Mouse (Mus musculus): ENCODE results near the gene Eml6.
"Not testable (repeated sequence)": the region's sequence is repeated elsewhere in the genome, so short reads cannot be mapped to it uniquely, and the experiment has no call there.

The Eml6 gene

DNA sequence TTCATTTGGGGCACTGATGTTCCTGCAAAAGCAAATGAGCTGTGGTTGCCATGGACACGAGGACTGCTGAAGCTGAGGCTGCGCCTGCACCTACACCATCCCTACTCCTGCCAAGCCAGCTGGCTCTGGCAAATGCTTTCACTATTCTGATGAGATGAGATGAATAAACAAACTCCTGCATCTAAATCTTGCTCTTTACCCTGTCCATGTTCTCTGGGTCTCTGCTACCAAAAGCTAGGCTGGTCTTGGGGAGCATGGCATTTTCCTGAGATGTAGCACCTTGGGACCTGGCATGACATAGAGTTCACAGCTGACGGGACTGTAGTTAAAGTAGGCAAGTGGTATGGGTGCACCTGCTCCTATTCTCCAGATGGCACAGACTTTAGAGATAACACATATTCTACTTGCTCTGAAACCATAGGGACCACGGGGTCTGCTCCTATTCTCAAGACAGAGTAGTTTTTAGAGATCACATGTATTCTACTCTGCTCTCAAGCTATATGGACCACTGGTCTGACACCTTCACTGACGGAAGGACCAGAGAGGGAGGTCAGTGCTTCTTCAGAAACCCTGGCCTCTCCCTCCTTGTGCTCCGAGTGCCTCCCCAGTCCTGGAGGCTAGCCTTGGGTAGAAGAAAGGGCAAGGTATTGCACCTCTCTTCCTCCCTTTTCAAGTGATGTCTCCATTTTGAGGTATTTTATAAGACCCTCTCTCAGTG lies 236.8 kb downstream of the Eml6 start:
- peak; percentile 90 to 95 for DNase-seq (ENCODE audit: low spot score in 2 of 2)

DNA sequence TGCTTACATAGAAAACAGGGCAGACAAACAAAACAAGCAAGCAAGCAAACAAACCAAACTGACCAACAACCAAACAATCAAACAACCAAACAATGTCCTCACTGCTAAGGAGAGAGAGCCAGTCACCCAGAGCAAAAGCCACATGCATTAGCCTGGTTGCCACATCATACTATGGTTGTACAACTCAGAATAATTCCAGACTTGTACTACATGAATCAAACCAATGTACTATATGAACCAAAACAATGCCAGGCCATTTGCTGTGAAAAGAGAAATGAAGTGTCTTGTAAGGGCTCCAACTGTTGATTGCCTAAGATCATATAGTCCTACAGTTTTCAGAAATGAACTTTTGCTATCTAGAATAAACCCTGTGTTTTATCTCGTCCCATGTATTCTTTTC lies 237.3 kb downstream of the Eml6 start:
- DNase-seq (ENCODE audit: low spot score in 2 of 2), result no peak

- no peak for DNase-seq (ENCODE audit: low spot score in 2 of 2)
Observed at GRCm38 (mm10) chr11:29787473-29787872, 238.4 kb downstream of the Eml6 start.

DNA sequence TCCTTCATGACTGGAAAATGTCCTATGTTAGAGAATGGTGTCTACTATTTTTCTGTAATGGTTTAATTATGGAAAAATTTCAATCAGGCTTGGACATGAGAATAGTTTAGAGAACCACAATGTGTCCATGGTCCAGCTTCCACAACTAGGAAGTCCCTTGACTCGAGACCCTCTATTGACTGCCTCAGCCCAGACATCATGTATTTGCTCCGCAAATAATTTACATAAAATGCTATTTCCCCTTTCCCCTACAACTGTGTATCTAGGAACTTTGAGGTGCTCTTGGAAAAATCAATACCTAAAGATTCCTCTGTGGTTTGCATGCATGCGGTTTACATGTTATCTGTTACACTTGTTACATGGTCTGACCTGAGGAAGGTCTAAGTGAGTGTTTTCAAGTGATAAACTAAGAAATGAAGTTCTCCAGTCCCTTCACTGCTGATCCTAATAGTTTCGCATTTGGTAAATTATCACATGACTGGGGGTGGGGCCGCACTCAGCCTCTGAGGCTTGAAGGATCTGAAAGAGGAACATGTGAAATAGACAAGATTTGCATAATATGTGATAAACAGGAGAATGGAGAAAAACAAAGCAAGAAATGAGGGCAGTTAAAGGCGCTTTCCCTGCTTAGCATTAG lies 239.1 kb downstream of the Eml6 start:
- DNase-seq (ENCODE audit: low spot score in 2 of 2), result no peak

DNA sequence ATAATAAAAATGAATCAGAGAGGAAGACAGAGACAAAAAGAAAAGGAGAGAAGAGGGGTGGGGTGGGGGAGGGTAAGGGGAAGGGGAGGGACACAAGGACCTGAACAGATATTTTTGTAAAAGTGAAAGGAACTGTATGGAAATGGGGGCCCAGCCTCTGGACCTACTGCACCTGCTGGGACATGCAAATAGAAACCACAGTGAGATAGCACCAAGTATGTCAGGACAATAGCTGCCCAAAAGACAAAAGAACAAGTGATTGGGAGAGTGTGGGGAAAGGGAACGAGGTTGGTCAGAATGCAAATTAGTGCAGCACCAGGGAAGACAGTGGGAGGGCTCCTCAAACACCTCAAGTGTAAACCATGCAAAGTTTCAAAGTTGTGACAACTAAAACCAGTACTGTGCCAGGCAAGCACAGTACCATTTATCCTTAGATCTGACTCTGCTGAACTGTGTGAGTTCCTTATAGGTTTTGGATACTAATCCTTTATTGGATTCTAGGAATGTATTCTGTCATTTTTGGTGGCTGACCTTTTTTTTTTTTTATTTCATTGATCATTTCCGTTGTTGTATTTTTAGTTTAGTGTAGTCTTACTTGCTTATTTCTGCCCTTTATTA lies 246.3 kb downstream of the Eml6 start:
- DNase-seq (ENCODE audit: low spot score in 2 of 2), result no peak

- DNase-seq (ENCODE audit: low spot score in 2 of 2), result no peak
Observed at GRCm38 (mm10) chr11:29778936-29779335, 246.9 kb downstream of the Eml6 start.

- DNase-seq (ENCODE audit: low spot score in 2 of 2), result peak; percentile 72 to 87
Observed at GRCm38 (mm10) chr11:29777964-29778363, 247.9 kb downstream of the Eml6 start.

DNA sequence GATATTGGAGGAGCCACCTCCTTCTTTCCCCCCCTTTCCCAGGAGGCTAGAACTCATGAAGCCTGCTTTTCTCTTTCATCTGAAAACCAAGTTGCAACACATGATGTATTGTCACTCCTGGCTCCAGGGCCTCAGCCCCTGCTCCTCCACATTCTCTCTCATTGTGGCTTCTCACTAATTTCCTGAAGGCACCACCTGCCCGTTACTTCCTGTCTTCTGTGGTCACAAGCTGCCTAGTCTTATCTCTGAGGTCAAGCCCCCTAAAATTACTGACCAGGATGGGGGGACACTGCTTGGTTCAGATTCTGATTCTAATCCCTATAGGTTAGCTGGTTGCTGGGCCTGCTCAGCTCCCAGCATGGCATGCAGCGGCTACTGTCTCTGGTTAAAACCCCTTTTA lies 251.1 kb downstream of the Eml6 start:
- DNase-seq (ENCODE audit: low spot score in 2 of 2), result no peak

DNA sequence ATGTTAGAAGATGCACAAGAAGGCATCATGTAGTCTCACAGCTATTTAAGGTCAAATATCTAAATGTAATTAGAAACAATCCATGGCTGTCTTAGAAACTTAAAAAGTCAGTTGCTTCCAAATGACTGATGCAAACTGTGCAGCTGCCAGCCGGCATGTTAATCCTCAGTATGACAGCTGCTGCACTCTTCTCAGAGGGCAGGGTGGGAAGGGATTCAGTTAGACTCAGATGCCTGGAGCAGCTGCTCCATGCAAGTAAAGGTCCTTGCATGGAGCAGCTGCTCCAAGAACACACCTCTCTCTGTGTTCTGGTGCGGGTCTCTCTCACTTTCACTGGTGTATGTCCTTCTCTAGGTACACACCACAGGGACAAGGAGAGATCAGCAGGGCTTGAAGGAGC lies 251.5 kb downstream of the Eml6 start:
- no peak for DNase-seq (ENCODE audit: low spot score in 2 of 2)

GRCm38 (mm10) chr11:29772279-29772678 lies 253.6 kb downstream of the Eml6 start:
- no peak for DNase-seq (ENCODE audit: low spot score in 2 of 2)

GRCm38 (mm10) chr11:29770666-29771400 lies 255.0 kb downstream of the Eml6 start:
- no peak for DNase-seq (ENCODE audit: low spot score in 2 of 2)

GRCm38 (mm10) chr11:29768523-29768922 lies 257.3 kb downstream of the Eml6 start:
- no peak for DNase-seq (ENCODE audit: low spot score in 2 of 2)

DNA sequence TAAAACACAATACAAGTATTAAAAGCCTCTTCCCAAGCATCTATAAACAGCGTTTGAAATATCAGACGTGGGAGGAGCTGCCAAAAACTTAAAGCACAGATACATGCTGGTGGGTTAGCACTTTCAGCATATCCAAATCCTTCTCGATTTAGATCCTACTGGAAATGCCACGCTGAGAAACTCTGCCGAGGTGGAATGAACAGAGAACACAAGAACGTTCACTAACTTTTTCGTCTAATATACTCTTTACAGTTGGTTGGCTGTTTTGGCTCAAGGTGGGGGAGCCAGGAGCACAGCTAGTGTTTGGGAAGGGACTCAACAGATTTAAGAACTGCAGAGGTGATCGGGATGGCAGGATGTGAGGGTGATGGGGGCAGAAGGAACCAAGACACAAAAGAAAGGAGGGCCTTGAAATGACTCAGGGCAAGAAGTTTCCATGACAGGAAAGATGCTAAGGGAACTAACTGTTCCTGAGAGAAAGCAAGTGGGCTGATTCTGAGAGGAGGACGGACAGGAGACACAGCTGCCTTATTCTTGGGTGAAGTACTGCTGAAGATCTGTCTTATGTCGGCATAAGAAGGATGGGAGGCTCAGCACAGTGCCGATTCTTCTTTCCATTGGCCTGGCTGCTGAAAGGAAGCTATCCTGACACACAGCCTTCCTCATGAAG lies 259.4 kb downstream of the Eml6 start:
- DNase-seq (ENCODE audit: low spot score in 2 of 2), result peak; percentile 56 to 70

GRCm38 (mm10) chr11:29765063-29765462 lies 260.8 kb downstream of the Eml6 start:
- DNase-seq (ENCODE audit: low spot score in 2 of 2), result no peak

DNA sequence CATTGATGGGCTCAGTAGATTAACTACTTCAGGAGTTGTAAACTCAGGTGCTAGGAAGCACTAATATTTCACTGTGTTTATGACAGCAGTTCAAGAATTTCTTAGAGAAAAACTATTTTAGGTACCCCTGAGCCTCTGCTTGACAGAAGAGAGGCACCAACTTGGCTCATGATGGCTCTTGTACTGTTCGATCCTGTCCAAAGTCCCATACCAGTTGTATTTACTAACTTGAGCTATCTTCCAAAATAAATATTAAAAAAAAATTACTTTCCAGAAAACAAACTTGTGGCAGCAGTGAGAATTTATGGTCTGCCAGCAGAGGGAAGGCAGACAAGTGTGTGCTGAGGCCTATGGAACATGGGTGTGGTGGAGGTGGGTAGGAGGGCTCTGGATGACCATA lies 263.1 kb downstream of the Eml6 start:
- DNase-seq (ENCODE audit: low spot score in 2 of 2), result no peak

DNA sequence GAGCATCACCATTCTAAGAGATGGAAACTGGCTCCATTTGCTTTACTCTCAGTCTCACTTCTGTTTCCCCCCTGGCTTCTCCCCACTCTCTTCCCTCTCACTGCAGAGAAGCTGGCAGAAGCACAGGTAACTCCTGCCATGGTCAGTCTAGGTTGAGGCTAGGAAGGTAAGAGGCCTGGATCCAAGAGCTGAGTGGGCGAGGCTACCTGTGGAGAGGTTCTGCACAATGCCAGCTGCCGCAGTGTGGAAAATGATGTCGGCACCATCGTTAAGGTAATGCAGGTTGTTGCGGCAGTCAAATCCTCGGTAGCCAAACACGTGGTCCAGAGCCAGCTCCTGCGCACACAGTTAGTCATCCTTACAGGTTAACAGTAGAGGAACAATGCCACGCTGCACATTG lies 264.4 kb downstream of the Eml6 start:
- no peak for DNase-seq (ENCODE audit: low spot score in 2 of 2)

GRCm38 (mm10) chr11:29758617-29759016 lies 267.2 kb downstream of the Eml6 start:
- DNase-seq (ENCODE audit: low spot score in 2 of 2), result no peak

DNA sequence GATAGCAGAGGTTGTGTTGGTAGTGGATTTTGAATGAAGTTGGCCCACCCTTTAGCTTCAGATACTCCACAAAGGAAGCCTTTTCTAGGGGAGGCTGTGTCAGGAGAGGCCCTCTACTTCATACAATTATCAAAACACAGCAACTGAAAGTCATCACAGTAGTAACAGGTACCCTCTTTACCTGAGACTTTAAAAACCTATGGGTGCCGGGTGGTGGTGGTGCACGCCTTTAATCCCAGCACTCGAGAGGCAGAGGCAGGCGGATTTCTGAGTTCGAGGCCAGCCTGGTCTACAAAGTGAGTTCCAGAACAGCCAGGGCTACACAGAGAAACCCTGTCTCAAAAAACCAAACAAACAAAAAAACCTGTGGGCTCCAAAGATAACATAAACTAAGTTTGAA lies 269.8 kb downstream of the Eml6 start:
- not testable (repeated sequence) for DNase-seq (ENCODE audit: low spot score in 2 of 2)

- no peak for DNase-seq (ENCODE audit: low spot score in 2 of 2)
Observed at GRCm38 (mm10) chr11:29751648-29752611, 273.9 kb downstream of the Eml6 start.

GRCm38 (mm10) chr11:29751013-29751412 lies 274.8 kb downstream of the Eml6 start:
- DNase-seq (ENCODE audit: low spot score in 2 of 2), result no peak

DNA sequence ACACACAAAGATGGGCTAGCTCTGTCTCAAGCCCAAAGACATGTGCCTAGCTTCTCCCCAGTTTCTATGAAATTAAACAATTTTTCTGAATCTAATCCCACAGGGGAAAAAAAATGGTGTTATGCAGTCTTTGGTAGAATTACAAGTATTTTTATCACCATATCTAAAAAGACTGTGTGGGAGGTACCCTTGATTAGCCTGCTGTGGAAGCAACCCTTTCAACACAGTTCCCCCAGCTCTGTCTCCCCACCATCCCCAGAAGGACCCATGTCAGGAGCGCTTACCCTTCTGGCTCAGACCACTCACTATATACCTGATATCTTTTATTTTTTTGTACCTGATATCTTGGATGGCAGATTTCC lies 276.4 kb downstream of the Eml6 start:
- DNase-seq (ENCODE audit: low spot score in 2 of 2), result no peak
